Mouse (Mus musculus) forebrain, embryonic 14.5 days (tissue): ENCODE measurements around the gene P3h1. TPM values are rescaled to one million over a fixed set of nuclear protein-coding genes. Genes with fewer than 3 reads are reported as not detected.

Source experiments
- ATAC-seq: fragments of 200-750 bp; cut with Nextera tagmentation; 2 replicates; pipeline ENCODE4 v1.8.0; 2017; ENCODE audit warnings: mild to moderate bottlenecking, moderate library complexity
- DNase-seq: peaks from one replicate; pipeline ENCODE4 v3.0.0-alpha.2; 2015; ENCODE audit warnings: low spot score
- H3K27ac ChIP-seq: fragments of 300-500 bp; sonication (generic); 2 replicates; pipeline ENCODE4 v1.5.1; 2014; ENCODE audit warnings: low read depth, mild to moderate bottlenecking, control low read depth, low read length, moderate library complexity
- H3K27me3 ChIP-seq: fragments of 300-500 bp; sonication (generic); replicated peaks from 2 replicates; pipeline ENCODE4 v1.6.1; 2014; ENCODE audit warnings: low read length, control low read depth, mixed read lengths; ENCODE audit not compliant: control insufficient read depth, insufficient read depth
- H3K36me3 ChIP-seq: fragments of 300-500 bp; sonication (generic); 2 replicates; pipeline ENCODE4 v1.6.1; 2014; ENCODE audit warnings: low read length, control low read depth; ENCODE audit not compliant: control insufficient read depth, insufficient read depth
- H3K4me1 ChIP-seq: fragments of 300-500 bp; sonication (generic); 2 replicates; pipeline ENCODE4 v1.6.1; 2014; ENCODE audit warnings: antibody characterized with exemption, low read length, control low read depth; ENCODE audit not compliant: control insufficient read depth, insufficient read depth
- H3K4me2 ChIP-seq: fragments of 300-500 bp; sonication (generic); 2 replicates; pipeline ENCODE4 v1.6.1; 2014; ENCODE audit warnings: mild to moderate bottlenecking, control low read depth, low read length
- H3K4me3 ChIP-seq: fragments of 300-500 bp; sonication (generic); 2 replicates; pipeline ENCODE4 v1.5.1; 2014; ENCODE audit warnings: low read depth, low read length, control low read depth
- H3K9ac ChIP-seq: fragments of 300-500 bp; sonication (generic); 2 replicates; pipeline ENCODE4 v1.6.1; 2014; ENCODE audit warnings: mild to moderate bottlenecking, low read length, control low read depth, moderate library complexity
- H3K9me3 ChIP-seq: fragments of 300-500 bp; sonication (generic); replicated peaks from 2 replicates; pipeline ENCODE4 v1.6.1; 2016; ENCODE audit warnings: low read length, control low read depth, mixed read lengths; ENCODE audit not compliant: control insufficient read depth
- WGBS: fragments of 180-500 bp; shearing (Covaris S2); extraction: QIAGEN DNeasy Blood & Tissue Kit; methylation state at CpG from one replicate; pipeline ENCODE4 v1.1.7; 2014; 5-methylcytosine and 5-hydroxymethylcytosine counted together
- polyA plus RNA-seq: library from polyadenylated mRNA; unstranded; fragments of >200 nt; fragmentation: Nextera tagmentation; extraction: Ambion mirVana; gene quantifications from 2 replicates; pipeline ENCODE4 v1.2.1, GENCODE M21; 2014

The P3h1 gene
- polyA plus RNA-seq, 1 experiment from 2014 or later: 8.0 TPM

GRCm38 (mm10) chr4:119192757-119193156 lies 40.0 kb upstream of the P3h1 start:
- Histone ChIP-seq H3K4me2 (no peak overlapping the region), H3K27me3 (no peaks in the 10 kb centered on the region), H3K9ac (no peak overlapping the region), H3K4me3 (no peak overlapping the region), H3K9me3 (no peaks in the 10 kb centered on the region), H3K4me1 (peaks cover 14% of the 10 kb centered on the region), H3K36me3 (no peaks in the 10 kb centered on the region), H3K27ac (no peak overlapping the region)
- WGBS: 85% methylated on average over 4 of the region's 4 CpGs
- no peak for DNase-seq
- ATAC-seq: no peak

GRCm38 (mm10) chr4:119194909-119195581 lies 37.7 kb upstream of the P3h1 start, which contains the start of gene Svbp:
Gene Svbp, plus strand, starts transcription at chr4:119195306.
- Histone ChIP-seq H3K36me3 (0 out of 2 replicates have a peak, but pooled peaks cover 3% of the 10 kb centered on the region), H3K9me3 (no peaks in the 10 kb centered on the region), H3K4me2 (peak within 1 kb of the TSS; percentile 76), H3K9ac (peak within 1 kb of the TSS; percentile 79), H3K4me3 (peak within 1 kb of the TSS; percentile 77), H3K27me3 (no peaks in the 10 kb centered on the region), H3K27ac (peak within 1 kb of the TSS; percentile 68), H3K4me1 (peaks cover 18% of the 10 kb centered on the region)
- ATAC-seq (peak; percentile 90), DNase-seq (peak; percentile 87)
- under 1% methylated on average over 43 of the region's 47 CpGs for WGBS

DNA sequence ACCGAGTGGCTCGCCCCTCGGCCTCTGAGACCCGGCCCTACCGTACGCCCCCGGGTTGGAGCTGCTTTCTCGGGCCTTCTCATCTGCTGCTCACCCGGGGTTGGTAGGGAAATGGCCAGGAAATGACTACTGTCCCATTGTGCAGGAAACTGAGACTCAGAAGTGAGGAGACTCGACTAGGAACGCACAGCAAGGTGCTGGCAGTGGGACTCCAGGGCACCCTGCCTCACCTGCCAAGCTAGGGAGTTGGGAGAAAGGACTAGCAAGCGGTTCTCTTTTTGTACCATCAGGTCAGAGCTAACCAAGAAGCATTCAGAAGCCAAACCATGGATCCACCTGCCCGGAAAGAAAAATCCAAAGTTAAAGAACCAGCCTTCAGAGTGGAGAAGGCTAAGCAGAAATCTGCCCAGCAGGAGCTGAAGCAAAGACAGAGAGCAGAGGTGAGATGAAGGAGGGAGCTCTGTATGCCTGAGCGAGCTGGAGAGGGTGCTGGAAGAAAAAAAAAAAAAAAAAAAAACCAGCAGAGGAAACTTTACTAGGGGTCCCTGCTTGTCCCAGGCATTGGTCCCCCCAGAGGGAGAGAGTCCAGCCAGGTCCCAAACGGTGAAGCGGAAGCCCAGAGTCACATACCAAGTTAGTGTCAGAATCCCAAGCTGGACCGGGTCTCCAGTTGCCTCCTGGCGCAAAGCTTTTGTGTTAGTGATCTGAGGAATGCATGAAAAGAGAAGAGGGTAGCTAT lies 37.0 kb upstream of the P3h1 start:
- Histone ChIP-seq H3K27me3 (no peaks in the 10 kb centered on the region), H3K27ac (peak overlapping the region; percentile 68), H3K9ac (peak overlapping the region; percentile 79), H3K4me2 (peak overlapping the region; percentile 76), H3K36me3 (peaks cover 6% of the 10 kb centered on the region), H3K4me3 (peak overlapping the region; percentile 77), H3K4me1 (peaks cover 18% of the 10 kb centered on the region), H3K9me3 (no peaks in the 10 kb centered on the region)
- DNase-seq (peak; percentile 20), ATAC-seq (peak; percentile 11; the same call in 1 of the 2 replicates)
- WGBS: 6% methylated on average over 18 of the region's 18 CpGs

DNA sequence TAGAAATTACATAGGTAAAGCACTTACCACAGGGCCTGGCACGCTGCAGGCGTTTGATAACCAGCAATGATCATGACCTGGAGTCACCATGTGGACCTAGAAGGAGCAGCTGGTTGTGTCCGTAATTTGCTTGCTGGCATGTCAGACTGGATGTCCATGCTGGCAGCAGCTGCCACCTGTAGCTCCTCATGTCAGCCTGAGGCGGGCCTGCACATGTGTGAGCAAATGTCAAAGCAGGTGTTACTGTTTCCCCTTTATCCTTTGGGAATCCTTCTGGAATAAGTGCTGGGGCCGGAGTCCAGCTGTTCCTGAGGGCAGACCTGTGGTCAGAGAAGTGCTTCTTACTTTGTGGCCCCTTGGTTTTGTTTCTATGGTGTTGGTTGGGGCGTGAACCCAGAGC lies 34.6 kb upstream of the P3h1 start:
- Histone ChIP-seq H3K4me1 (peaks cover 18% of the 10 kb centered on the region), H3K27ac (no peak overlapping the region), H3K4me2 (peak overlapping the region; percentile 76; the same call in 1 of the 2 replicates), H3K4me3 (no peak overlapping the region), H3K9me3 (no peaks in the 10 kb centered on the region), H3K9ac (no peak overlapping the region), H3K27me3 (no peaks in the 10 kb centered on the region), H3K36me3 (peaks cover 19% of the 10 kb centered on the region)
- WGBS: 90% methylated on average over 6 of the region's 6 CpGs
- DNase-seq: no peak
- no peak for ATAC-seq

DNA sequence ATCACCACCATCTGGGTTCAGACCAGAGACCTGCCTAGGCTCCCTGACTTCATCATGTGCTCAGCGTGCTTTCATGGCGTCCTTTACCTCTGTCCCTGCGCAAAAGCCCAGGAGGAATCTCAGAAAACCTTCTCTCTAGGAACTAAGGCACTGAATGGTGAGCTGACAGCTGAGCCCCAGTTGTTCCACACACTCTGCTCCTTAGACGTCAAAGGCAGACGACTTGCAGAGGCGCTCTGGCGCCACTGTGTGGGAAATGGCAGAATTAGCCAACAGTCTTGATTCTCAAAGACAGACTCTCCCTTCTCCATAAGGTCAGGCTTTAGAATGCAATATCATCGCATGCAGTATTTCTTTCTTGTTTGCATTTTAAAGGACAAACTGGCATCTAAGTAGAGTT lies 28.0 kb upstream of the P3h1 start:
- Histone ChIP-seq H3K9me3 (no peaks in the 10 kb centered on the region), H3K4me3 (no peak overlapping the region), H3K9ac (no peak overlapping the region), H3K27ac (no peak overlapping the region), H3K4me1 (no peaks in the 10 kb centered on the region), H3K36me3 (peaks cover 16% of the 10 kb centered on the region), H3K27me3 (no peaks in the 10 kb centered on the region), H3K4me2 (no peak overlapping the region)
- peak; percentile 55; the same call in 1 of the 2 replicates for ATAC-seq
- DNase-seq: peak; percentile 85
- 18% methylated on average over 8 of the region's 8 CpGs for WGBS

DNA sequence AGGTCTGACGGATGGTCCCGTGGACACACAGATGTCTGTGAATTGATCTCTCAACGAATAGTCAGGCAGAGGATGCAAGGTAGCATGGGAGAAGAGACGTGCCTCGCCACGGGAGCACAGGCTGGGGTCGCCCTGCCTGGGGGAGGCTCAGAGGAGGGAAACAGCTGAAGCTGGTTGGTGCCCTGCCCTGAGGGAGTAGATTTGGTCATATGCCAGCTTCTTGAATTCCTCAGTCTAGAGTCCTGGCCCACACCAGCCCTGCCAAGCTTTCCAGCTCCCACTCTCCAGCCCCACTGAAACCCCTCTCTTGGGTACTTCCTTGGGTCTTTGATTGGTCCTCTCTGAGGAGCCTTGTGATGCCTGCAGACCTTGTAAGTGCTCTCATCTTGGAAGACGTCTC lies 16.0 kb upstream of the P3h1 start:
- Histone ChIP-seq H3K4me1 (no peaks in the 10 kb centered on the region), H3K4me3 (no peak overlapping the region), H3K4me2 (no peak overlapping the region), H3K9me3 (no peaks in the 10 kb centered on the region), H3K36me3 (no peaks in the 10 kb centered on the region), H3K9ac (no peak overlapping the region), H3K27me3 (no peaks in the 10 kb centered on the region), H3K27ac (no peak overlapping the region)
- 0 out of 2 replicates have a peak, but pooled peaks have one; percentile 37 for ATAC-seq
- peak; percentile 17 for DNase-seq
- 81% methylated on average over 8 of the region's 8 CpGs for WGBS

GRCm38 (mm10) chr4:119218169-119218568 lies 14.5 kb upstream of the P3h1 start, which contains the start of gene Tmem269:
Gene Tmem269, minus strand, starts transcription at chr4:119218217.
- WGBS: 10% methylated on average over 11 of the region's 11 CpGs
- H3K27me3 ChIP-seq: no peaks in the 10 kb centered on the region
- no peak within 1 kb of the TSS for H3K4me3 ChIP-seq
- no peaks in the 10 kb centered on the region for H3K4me1 ChIP-seq
- no peaks in the 10 kb centered on the region for H3K36me3 ChIP-seq
- no peak for DNase-seq
- no peak within 1 kb of the TSS for H3K9ac ChIP-seq
- H3K9me3 ChIP-seq: no peaks in the 10 kb centered on the region
- no peak within 1 kb of the TSS for H3K27ac ChIP-seq
- 0 out of 2 replicates have a peak, but pooled peaks have one; percentile 48 for ATAC-seq
- H3K4me2 ChIP-seq: no peak within 1 kb of the TSS

DNA sequence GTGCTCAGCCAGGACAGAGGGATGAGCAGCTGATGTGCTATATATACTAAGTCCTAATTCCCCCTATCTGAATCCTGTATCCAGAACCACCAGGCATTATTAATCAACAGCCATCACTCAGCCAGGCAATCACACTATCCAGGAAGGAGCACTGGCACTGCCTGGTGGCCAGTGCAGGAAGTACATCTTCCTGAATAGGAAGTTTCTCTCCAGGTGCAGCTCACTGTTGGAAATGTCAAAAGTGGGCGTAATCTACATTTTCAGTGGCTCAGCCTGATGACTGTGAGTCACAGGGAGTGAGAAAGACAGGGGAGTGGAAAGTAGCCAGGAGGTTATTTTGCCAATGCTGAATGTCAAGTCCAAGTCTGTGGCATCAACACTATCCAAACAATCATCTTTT lies 9.0 kb upstream of the P3h1 start:
- Histone ChIP-seq H3K27ac (no peak overlapping the region), H3K4me1 (no peaks in the 10 kb centered on the region), H3K4me2 (no peak overlapping the region), H3K36me3 (peaks cover 43% of the 10 kb centered on the region), H3K27me3 (no peaks in the 10 kb centered on the region), H3K9ac (no peak overlapping the region), H3K4me3 (no peak overlapping the region), H3K9me3 (no peaks in the 10 kb centered on the region)
- DNase-seq (peak; percentile 43), ATAC-seq (no peak; the same call in 1 of the 2 replicates)
- 83% methylated on average over 1 of the region's 1 CpGs for WGBS

- no peaks in the 10 kb centered on the region for H3K9me3 ChIP-seq
- ATAC-seq: no peak
- no peak overlapping the region for H3K9ac ChIP-seq
- peaks cover 43% of the 10 kb centered on the region for H3K36me3 ChIP-seq
- 96% methylated on average over 3 of the region's 3 CpGs for WGBS
- H3K4me1 ChIP-seq: no peaks in the 10 kb centered on the region
- H3K27ac ChIP-seq: no peak overlapping the region
- no peak overlapping the region for H3K4me2 ChIP-seq
- no peaks in the 10 kb centered on the region for H3K27me3 ChIP-seq
- no peak for DNase-seq
- H3K4me3 ChIP-seq: no peak overlapping the region
These were observed 8.2 kb upstream of the P3h1 start for GRCm38 (mm10) chr4:119224534-119224933.
